Mouse (Mus musculus): ENCODE measurements at regions not wholly inside any gene's neighbourhood (a gene's known extent, or its start where the extent isn't known, plus 50 kb on each side); places are given as distances from the start of the nearest gene placed in this dataset.

DNA sequence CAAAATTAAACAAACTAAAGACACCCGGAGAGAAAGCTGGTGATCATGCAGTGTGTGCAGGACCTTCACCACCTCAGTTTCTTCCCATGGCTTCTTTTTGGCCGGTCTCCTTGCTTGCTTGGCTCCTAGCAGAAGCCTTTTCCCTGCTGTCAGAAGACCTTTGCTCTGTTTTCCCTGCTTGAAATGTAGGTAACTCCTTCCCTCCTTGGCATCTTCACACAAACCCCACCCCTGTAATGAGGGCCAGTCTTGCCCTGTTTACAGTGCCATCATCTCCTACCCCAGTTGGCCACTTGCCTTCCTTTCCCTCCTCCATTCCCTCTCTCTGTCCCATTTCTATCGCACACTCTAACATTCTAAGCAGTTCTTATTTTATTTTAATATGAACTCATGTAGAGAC, 69.7 kb upstream of the Lama4 start:
- no peak overlapping the region for H3K4me2 ChIP-seq (ENCODE audit: low read depth, low read length)
- H3K4me3 ChIP-seq (replicated peaks; ENCODE audit: low read length) = no peak overlapping the region
- H3K27me3 ChIP-seq (ENCODE audit: control insufficient read depth, insufficient read depth, low read length) = no peaks in the 10 kb centered on the region
- ATAC-seq (ENCODE audit: insufficient read depth, low FRiP score) = no peak
- H3K27ac ChIP-seq (ENCODE audit: low read length) = no peak overlapping the region
- no peaks in the 10 kb centered on the region for H3K36me3 ChIP-seq (ENCODE audit: control insufficient read depth, insufficient read depth, low read length)
- no peaks in the 10 kb centered on the region for H3K9me3 ChIP-seq (replicated peaks; ENCODE audit: control insufficient read depth, low read length)
- WGBS = 69% methylated on average over 3 of the region's 3 CpGs
- H3K9ac ChIP-seq (ENCODE audit: low read length) = no peak overlapping the region
- no peaks in the 10 kb centered on the region for H3K4me1 ChIP-seq (ENCODE audit: control insufficient read depth, insufficient read depth, low read length)

DNA sequence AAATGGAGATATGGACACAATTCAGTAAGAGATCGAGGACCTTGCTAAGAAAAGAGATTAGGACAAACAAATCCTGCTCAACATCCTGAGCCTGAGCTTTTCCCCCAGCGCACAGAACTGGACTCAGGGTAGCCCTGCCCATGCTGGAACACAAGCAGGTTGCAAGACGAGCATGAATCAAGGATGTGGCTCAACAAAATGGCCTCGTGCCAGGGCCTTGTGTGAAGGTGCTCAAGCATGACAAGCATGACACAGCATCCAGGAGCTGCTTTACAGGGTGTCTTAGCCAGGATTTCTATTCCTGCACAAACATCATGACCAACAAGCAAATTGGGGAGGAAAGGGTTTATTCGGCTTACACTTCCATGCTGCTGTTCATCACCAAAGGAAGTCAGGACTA, 67.7 kb upstream of the Lama4 start:
- Histone ChIP-seq H3K27ac (ENCODE audit: low read length) (no peak overlapping the region), H3K27me3 (ENCODE audit: control insufficient read depth, insufficient read depth, low read length) (no peaks in the 10 kb centered on the region), H3K4me3 (replicated peaks; ENCODE audit: low read length) (no peak overlapping the region), H3K9me3 (replicated peaks; ENCODE audit: control insufficient read depth, low read length) (no peaks in the 10 kb centered on the region), H3K4me2 (ENCODE audit: low read depth, low read length) (no peak overlapping the region), H3K4me1 (ENCODE audit: control insufficient read depth, insufficient read depth, low read length) (no peaks in the 10 kb centered on the region), H3K9ac (ENCODE audit: low read length) (no peak overlapping the region), H3K36me3 (ENCODE audit: control insufficient read depth, insufficient read depth, low read length) (no peaks in the 10 kb centered on the region)
- ATAC-seq (ENCODE audit: insufficient read depth, low FRiP score) = no peak
- 64% methylated on average over 5 of the region's 5 CpGs for WGBS

DNA sequence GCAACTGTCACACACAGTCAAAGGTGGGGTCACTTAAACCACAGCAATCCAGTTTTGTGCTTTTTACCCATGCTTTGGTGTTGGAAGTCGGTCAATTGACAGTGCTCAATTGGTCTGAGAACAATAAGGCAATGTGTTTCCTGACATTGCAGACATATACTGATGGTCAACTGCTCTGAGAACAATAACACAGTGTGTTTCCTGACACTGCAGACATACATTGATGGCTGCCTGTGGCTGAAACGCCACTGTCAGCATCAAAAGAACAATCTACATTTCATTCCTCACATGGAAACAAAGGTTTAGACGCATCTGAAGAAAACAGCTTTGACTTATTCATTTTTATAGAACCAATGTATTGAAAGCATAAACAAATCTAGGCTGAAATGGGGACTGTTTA, 59.2 kb upstream of the Lama4 start:
- Histone ChIP-seq H3K4me3 (replicated peaks; ENCODE audit: low read length) (no peak overlapping the region), H3K4me1 (ENCODE audit: control insufficient read depth, insufficient read depth, low read length) (peaks cover 9% of the 10 kb centered on the region; the same call in 1 of the 2 replicates), H3K9me3 (replicated peaks; ENCODE audit: control insufficient read depth, low read length) (no peaks in the 10 kb centered on the region), H3K4me2 (ENCODE audit: low read depth, low read length) (no peak overlapping the region), H3K36me3 (ENCODE audit: control insufficient read depth, insufficient read depth, low read length) (no peaks in the 10 kb centered on the region), H3K9ac (ENCODE audit: low read length) (no peak overlapping the region), H3K27ac (ENCODE audit: low read length) (no peak overlapping the region), H3K27me3 (ENCODE audit: control insufficient read depth, insufficient read depth, low read length) (no peaks in the 10 kb centered on the region)
- no peak for ATAC-seq (ENCODE audit: insufficient read depth, low FRiP score)
- WGBS = 59% methylated on average over 3 of the region's 3 CpGs

DNA sequence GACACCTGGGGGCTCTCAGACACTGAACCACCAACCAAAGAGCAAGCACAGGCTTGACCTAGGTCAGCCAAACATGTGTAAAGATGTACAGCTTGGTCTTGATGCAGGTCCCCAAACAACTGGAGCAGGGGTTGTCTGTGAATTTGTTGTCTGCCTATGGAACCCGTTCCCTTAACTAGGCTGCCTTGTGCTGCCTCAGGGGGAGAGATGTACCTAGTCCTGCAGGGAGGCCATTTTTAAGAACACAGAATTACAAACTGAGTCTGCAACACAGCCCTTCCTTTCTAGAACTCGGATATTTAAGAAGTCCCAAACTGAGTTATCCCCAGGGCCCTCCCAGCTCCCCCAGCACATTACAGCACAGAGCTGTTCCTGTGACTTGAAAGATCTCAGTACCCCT, 57.5 kb upstream of the Lama4 start:
- no peak for ATAC-seq (ENCODE audit: insufficient read depth, low FRiP score)
- H3K4me3 ChIP-seq (replicated peaks; ENCODE audit: low read length) = no peak overlapping the region
- H3K9ac ChIP-seq (ENCODE audit: low read length) = no peak overlapping the region
- no peaks in the 10 kb centered on the region for H3K36me3 ChIP-seq (ENCODE audit: control insufficient read depth, insufficient read depth, low read length)
- no peak overlapping the region for H3K4me2 ChIP-seq (ENCODE audit: low read depth, low read length)
- no peaks in the 10 kb centered on the region for H3K27me3 ChIP-seq (ENCODE audit: control insufficient read depth, insufficient read depth, low read length)
- peak overlapping the region; percentile 96 for H3K27ac ChIP-seq (ENCODE audit: low read length)
- no peaks in the 10 kb centered on the region for H3K9me3 ChIP-seq (replicated peaks; ENCODE audit: control insufficient read depth, low read length)
- H3K4me1 ChIP-seq (ENCODE audit: control insufficient read depth, insufficient read depth, low read length) = peaks cover 9% of the 10 kb centered on the region
- WGBS = 56% methylated on average over 2 of the region's 2 CpGs

DNA sequence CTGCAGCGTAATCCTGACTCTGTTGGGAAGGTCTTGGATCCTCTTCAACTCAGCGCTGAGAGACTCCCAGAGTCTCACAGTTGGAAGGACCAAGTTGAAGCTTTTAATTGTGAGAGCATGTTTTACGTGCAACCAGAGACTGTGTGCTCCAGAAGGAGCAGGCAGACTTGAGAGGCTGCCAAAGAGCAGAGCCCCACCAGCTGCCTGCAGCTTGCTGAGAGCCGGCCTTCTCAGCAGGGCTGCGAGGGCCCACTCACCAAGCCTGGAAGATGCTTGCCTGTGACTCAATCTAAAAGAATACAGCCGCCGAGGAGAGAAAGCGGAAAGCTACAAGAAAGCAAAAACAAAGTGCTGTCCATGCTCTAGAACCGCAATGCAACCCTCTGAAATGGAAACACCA, 57.0 kb upstream of the Lama4 start:
- H3K9me3 ChIP-seq (replicated peaks; ENCODE audit: control insufficient read depth, low read length) = no peaks in the 10 kb centered on the region
- H3K4me1 ChIP-seq (ENCODE audit: control insufficient read depth, insufficient read depth, low read length) = peaks cover 12% of the 10 kb centered on the region
- H3K4me2 ChIP-seq (ENCODE audit: low read depth, low read length) = no peak overlapping the region
- H3K9ac ChIP-seq (ENCODE audit: low read length) = no peak overlapping the region
- peak; percentile 95 for ATAC-seq (ENCODE audit: insufficient read depth, low FRiP score)
- H3K36me3 ChIP-seq (ENCODE audit: control insufficient read depth, insufficient read depth, low read length) = no peaks in the 10 kb centered on the region
- no peaks in the 10 kb centered on the region for H3K27me3 ChIP-seq (ENCODE audit: control insufficient read depth, insufficient read depth, low read length)
- H3K4me3 ChIP-seq (replicated peaks; ENCODE audit: low read length) = no peak overlapping the region
- 29% methylated on average over 9 of the region's 9 CpGs for WGBS
- peak overlapping the region; percentile 96 for H3K27ac ChIP-seq (ENCODE audit: low read length)

DNA sequence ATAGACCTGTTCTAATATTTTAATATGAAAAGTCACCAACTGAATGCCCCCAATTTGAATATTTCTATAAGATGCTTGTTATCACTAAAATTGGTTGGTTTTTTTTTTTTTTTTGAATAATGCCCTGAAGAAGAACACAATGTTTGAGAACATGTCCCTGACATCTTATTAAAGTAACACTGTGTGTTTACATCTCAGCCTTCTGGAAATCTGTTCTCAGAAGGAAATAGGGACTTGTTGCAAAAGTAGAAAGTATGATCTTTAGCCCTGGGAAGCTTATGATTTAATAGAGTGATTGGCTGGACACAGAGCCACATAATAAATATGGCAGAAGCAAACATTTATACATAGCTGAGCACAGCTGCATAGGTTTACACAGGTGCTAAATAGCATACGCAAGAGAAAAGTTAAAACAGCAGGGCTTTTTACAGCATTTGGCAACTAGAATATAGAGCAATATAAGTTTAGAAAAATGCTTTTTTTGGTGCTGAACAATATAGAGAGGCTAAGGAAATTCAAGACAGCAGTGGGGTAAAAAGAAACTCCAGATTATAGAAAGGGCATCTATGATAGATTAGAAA, 56.1 kb upstream of the Lama4 start:
- Histone ChIP-seq H3K9ac (ENCODE audit: low read length) (no peak overlapping the region), H3K4me2 (ENCODE audit: low read depth, low read length) (no peak overlapping the region), H3K27me3 (ENCODE audit: control insufficient read depth, insufficient read depth, low read length) (no peaks in the 10 kb centered on the region), H3K27ac (ENCODE audit: low read length) (peak overlapping the region; percentile 96), H3K9me3 (replicated peaks; ENCODE audit: control insufficient read depth, low read length) (no peaks in the 10 kb centered on the region), H3K4me3 (replicated peaks; ENCODE audit: low read length) (no peak overlapping the region), H3K4me1 (ENCODE audit: control insufficient read depth, insufficient read depth, low read length) (peaks cover 12% of the 10 kb centered on the region), H3K36me3 (ENCODE audit: control insufficient read depth, insufficient read depth, low read length) (no peaks in the 10 kb centered on the region)
- no peak for ATAC-seq (ENCODE audit: insufficient read depth, low FRiP score)
- 42% methylated on average over 1 of the region's 1 CpGs for WGBS

DNA sequence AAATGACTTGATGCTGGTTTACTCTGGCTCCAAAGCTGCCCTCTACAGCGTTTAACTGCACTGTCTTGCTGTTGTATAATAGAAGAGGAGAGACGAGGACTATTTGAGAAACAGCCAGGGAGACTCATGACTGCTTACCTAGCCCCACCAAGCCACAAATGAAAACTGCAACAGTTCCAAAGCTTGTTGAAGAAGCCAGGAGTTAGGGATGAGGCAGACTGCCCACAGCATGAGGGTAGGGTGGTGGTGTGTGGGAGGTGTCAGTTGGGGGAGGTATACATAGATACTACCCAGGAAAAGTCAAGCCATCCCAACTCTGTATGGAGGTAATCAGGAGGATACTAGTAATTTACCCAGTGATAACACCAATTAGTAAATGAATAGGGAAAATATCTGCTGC, 55.5 kb upstream of the Lama4 start:
- no peak for ATAC-seq (ENCODE audit: insufficient read depth, low FRiP score)
- peaks cover 12% of the 10 kb centered on the region for H3K4me1 ChIP-seq (ENCODE audit: control insufficient read depth, insufficient read depth, low read length)
- WGBS = 44% methylated on average over 2 of the region's 2 CpGs
- H3K36me3 ChIP-seq (ENCODE audit: control insufficient read depth, insufficient read depth, low read length) = no peaks in the 10 kb centered on the region
- H3K9me3 ChIP-seq (replicated peaks; ENCODE audit: control insufficient read depth, low read length) = no peaks in the 10 kb centered on the region
- H3K4me3 ChIP-seq (replicated peaks; ENCODE audit: low read length) = no peak overlapping the region
- peak overlapping the region; percentile 75 for H3K27ac ChIP-seq (ENCODE audit: low read length)
- H3K9ac ChIP-seq (ENCODE audit: low read length) = no peak overlapping the region
- no peak overlapping the region for H3K4me2 ChIP-seq (ENCODE audit: low read depth, low read length)
- H3K27me3 ChIP-seq (ENCODE audit: control insufficient read depth, insufficient read depth, low read length) = no peaks in the 10 kb centered on the region

DNA sequence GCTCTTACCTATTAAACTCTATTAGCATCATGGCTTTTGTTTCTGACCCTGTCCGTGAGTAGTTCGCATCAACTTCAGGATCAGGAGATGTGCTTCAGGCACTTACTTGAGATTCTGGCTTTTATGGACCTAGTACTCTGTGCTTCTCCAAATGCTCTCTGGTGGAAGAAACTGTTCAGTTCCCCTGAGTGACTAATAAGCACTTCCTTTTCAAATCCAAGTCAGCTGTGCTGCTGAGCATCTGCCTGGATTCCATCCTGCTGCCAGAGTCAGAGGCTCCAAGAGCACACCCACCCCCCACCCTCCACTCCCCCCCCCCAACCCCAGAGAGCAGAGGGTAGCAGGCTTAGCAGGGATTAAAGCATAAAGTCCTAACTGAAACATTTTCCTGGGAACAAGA, 52.3 kb upstream of the Lama4 start:
- Histone ChIP-seq H3K4me1 (ENCODE audit: control insufficient read depth, insufficient read depth, low read length) (peaks cover 6% of the 10 kb centered on the region), H3K9me3 (replicated peaks; ENCODE audit: control insufficient read depth, low read length) (no peaks in the 10 kb centered on the region), H3K4me3 (replicated peaks; ENCODE audit: low read length) (no peak overlapping the region), H3K27me3 (ENCODE audit: control insufficient read depth, insufficient read depth, low read length) (no peaks in the 10 kb centered on the region), H3K36me3 (ENCODE audit: control insufficient read depth, insufficient read depth, low read length) (no peaks in the 10 kb centered on the region), H3K27ac (ENCODE audit: low read length) (no peak overlapping the region; the same call in 1 of the 2 replicates), H3K9ac (ENCODE audit: low read length) (no peak overlapping the region), H3K4me2 (ENCODE audit: low read depth, low read length) (no peak overlapping the region)
- WGBS = 80% methylated on average over 2 of the region's 2 CpGs
- ATAC-seq (ENCODE audit: insufficient read depth, low FRiP score) = peak; percentile 7; the same call in 1 of the 2 replicates

Measured in stomach, embryonic 16.5 days (tissue).